Mouse (Mus musculus): ENCODE results near the gene Cnfn.
A peak's percentile ranks its signal among the peaks of the same experiment; 100 is the strongest.

The Cnfn gene

GRCm38 (mm10) chr7:25390054-25390770 is 20.7 kb upstream of the Cnfn start:
- DNase-seq (ENCODE audit: low read depth) = peak; percentile 92

GRCm38 (mm10) chr7:25388916-25389315 is 19.4 kb upstream of the Cnfn start:
- DNase-seq (ENCODE audit: low read depth) = no peak

- peak; percentile 68 for DNase-seq (ENCODE audit: low read depth)
Observed at GRCm38 (mm10) chr7:25387811-25388440, 18.4 kb upstream of the Cnfn start.

GRCm38 (mm10) chr7:25385850-25386555 is 16.5 kb upstream of the Cnfn start:
- DNase-seq (ENCODE audit: low read depth) = peak; percentile 96

GRCm38 (mm10) chr7:25385259-25385658 is 15.7 kb upstream of the Cnfn start:
- no peak for DNase-seq (ENCODE audit: low read depth)

- no peak for DNase-seq (ENCODE audit: low read depth)
Observed at GRCm38 (mm10) chr7:25384818-25385217, 15.3 kb upstream of the Cnfn start.

- no peak for DNase-seq (ENCODE audit: low read depth)
Observed at GRCm38 (mm10) chr7:25384318-25384717, 14.8 kb upstream of the Cnfn start.

GRCm38 (mm10) chr7:25383891-25384290 is 14.4 kb upstream of the Cnfn start:
- DNase-seq (ENCODE audit: low read depth) = no peak

GRCm38 (mm10) chr7:25383385-25383784 is 13.9 kb upstream of the Cnfn start:
- DNase-seq (ENCODE audit: low read depth) = no peak

GRCm38 (mm10) chr7:25382541-25382940 is 13.0 kb upstream of the Cnfn start:
- no peak for DNase-seq (ENCODE audit: low read depth)

GRCm38 (mm10) chr7:25381284-25381680 is 11.8 kb upstream of the Cnfn start:
- no peak for DNase-seq (ENCODE audit: low read depth)

- DNase-seq (ENCODE audit: low read depth) = no peak
Observed at GRCm38 (mm10) chr7:25380392-25381283, 11.1 kb upstream of the Cnfn start.

GRCm38 (mm10) chr7:25379551-25380351 is 10.2 kb upstream of the Cnfn start:
- DNase-seq (ENCODE audit: low read depth) = peak; percentile 78

- no peak for DNase-seq (ENCODE audit: low read depth)
Observed at GRCm38 (mm10) chr7:25378181-25379100, 8.9 kb upstream of the Cnfn start.

- peak; percentile 53 for DNase-seq (ENCODE audit: low read depth)
Observed at GRCm38 (mm10) chr7:25377100-25377700, 7.7 kb upstream of the Cnfn start.

GRCm38 (mm10) chr7:25376556-25376955 is 7.0 kb upstream of the Cnfn start:
- peak; percentile 93 for DNase-seq (ENCODE audit: low read depth)

GRCm38 (mm10) chr7:25372441-25372840 is 2.9 kb upstream of the Cnfn start:
- no peak for DNase-seq (ENCODE audit: low read depth)

- no peak for DNase-seq (ENCODE audit: low read depth)
Observed at GRCm38 (mm10) chr7:25368333-25368732, 1.2 kb downstream of the Cnfn start.

- peak; percentile 30 for DNase-seq (ENCODE audit: low read depth)
Observed at GRCm38 (mm10) chr7:25367632-25368293, 1.8 kb downstream of the Cnfn start.

Data from NIH3T3 (cell line).